Mouse (Mus musculus) lung, embryonic 16.5 days (tissue): Measurements from ENCODE around the gene Gpr158. TPM values are rescaled to one million over a fixed set of nuclear protein-coding genes. Genes with fewer than 3 reads are reported as not detected.
A peak's percentile ranks its signal among the peaks of the same experiment; 100 is the strongest.

ENCODE experiments used
- ATAC-seq: fragments of 200-750 bp; cut with Nextera tagmentation; 2 replicates; pipeline ENCODE4 v1.8.0; 2017; ENCODE audit warnings: low read depth, mild to moderate bottlenecking, moderate library complexity
- H3K27ac ChIP-seq: fragments of 300-500 bp; sonication (generic); 2 replicates; pipeline ENCODE4 v1.5.1; 2014; ENCODE audit warnings: mild to moderate bottlenecking, control low read depth, low read length
- H3K27me3 ChIP-seq: fragments of 300-500 bp; sonication (generic); 2 replicates; pipeline ENCODE4 v1.6.1; 2014; ENCODE audit warnings: low read depth, low read length, mixed read lengths; ENCODE audit not compliant: control insufficient read depth, insufficient read depth
- H3K36me3 ChIP-seq: fragments of 300-500 bp; sonication (generic); 2 replicates; pipeline ENCODE4 v1.6.1; 2014; ENCODE audit warnings: low read length; ENCODE audit not compliant: control insufficient read depth, insufficient read depth
- H3K4me1 ChIP-seq: fragments of 300-500 bp; sonication (generic); replicated peaks from 2 replicates; pipeline ENCODE4 v1.6.1; 2014; ENCODE audit warnings: low read length, mixed read lengths; ENCODE audit not compliant: control insufficient read depth, insufficient read depth
- H3K4me2 ChIP-seq: fragments of 300-500 bp; sonication (generic); 2 replicates; pipeline ENCODE4 v1.6.1; 2014; ENCODE audit warnings: low read depth, low read length, control low read depth
- H3K4me3 ChIP-seq: fragments of 300-500 bp; sonication (generic); 2 replicates; pipeline ENCODE4 v1.5.1; 2014; ENCODE audit warnings: mild to moderate bottlenecking, low read length, control low read depth
- H3K9ac ChIP-seq: fragments of 300-500 bp; sonication (generic); 2 replicates; pipeline ENCODE4 v1.6.1; 2014; ENCODE audit warnings: low read length, control low read depth
- H3K9me3 ChIP-seq: fragments of 300-500 bp; sonication (generic); 2 replicates; pipeline ENCODE4 v1.6.1; 2016; ENCODE audit warnings: low read length; ENCODE audit not compliant: control insufficient read depth
- WGBS: fragments of 180-500 bp; shearing (Covaris S2); extraction: QIAGEN DNeasy Blood & Tissue Kit; methylation state at CpG from one replicate; pipeline ENCODE4 v1.1.7; 2014; 5-methylcytosine and 5-hydroxymethylcytosine counted together
- polyA plus RNA-seq: library from polyadenylated mRNA; unstranded; fragments of >200 nt; fragmentation: Nextera tagmentation; extraction: Ambion mirVana; gene quantifications from 2 replicates; pipeline ENCODE4 v1.2.1, GENCODE M21; 2015

The Gpr158 gene
- not detected in 2 replicates for polyA plus RNA-seq

GRCm38 (mm10) chr2:21367345-21368111 lies at the start of gene Gpr158:
Gene Gpr158, plus strand, starts transcription at chr2:21367542.
- Histone ChIP-seq H3K36me3 (no peaks in the 10 kb centered on the region), H3K27me3 (peaks cover 13% of the 10 kb centered on the region), H3K4me3 (peak within 1 kb of the TSS; percentile 38), H3K27ac (no peak within 1 kb of the TSS), H3K4me2 (peak within 1 kb of the TSS; percentile 58), H3K4me1 (no peaks in the 10 kb centered on the region), H3K9me3 (no peaks in the 10 kb centered on the region), H3K9ac (no peak within 1 kb of the TSS)
- ATAC-seq, result peak; percentile 90
- WGBS, result 4% methylated on average over 43 of the region's 43 CpGs

- Histone ChIP-seq H3K9me3 (no peaks in the 10 kb centered on the region), H3K9ac (no peak overlapping the region), H3K4me2 (no peak overlapping the region), H3K36me3 (no peaks in the 10 kb centered on the region), H3K27ac (no peak overlapping the region), H3K4me1 (no peaks in the 10 kb centered on the region), H3K27me3 (no peaks in the 10 kb centered on the region), H3K4me3 (no peak overlapping the region)
- ATAC-seq, result no peak
- 78% methylated on average over 5 of the region's 5 CpGs for whole genome bisulfite sequencing
Observed at GRCm38 (mm10) chr2:21343821-21344220, 23.5 kb upstream of the Gpr158 start.

GRCm38 (mm10) chr2:21368351-21369170 lies 1.2 kb downstream of the Gpr158 start:
- H3K36me3 ChIP-seq, result no peaks in the 10 kb centered on the region
- H3K4me2 ChIP-seq, result no peak overlapping the region
- no peaks in the 10 kb centered on the region for H3K4me1 ChIP-seq
- H3K9me3 ChIP-seq, result no peaks in the 10 kb centered on the region
- no peak overlapping the region for H3K9ac ChIP-seq
- WGBS, result 17% methylated on average over 44 of the region's 44 CpGs
- ATAC-seq, result no peak
- no peak overlapping the region for H3K27ac ChIP-seq
- peaks cover 13% of the 10 kb centered on the region for H3K27me3 ChIP-seq
- no peak overlapping the region for H3K4me3 ChIP-seq

- no peak overlapping the region for H3K4me2 ChIP-seq
- H3K4me1 ChIP-seq, result no peaks in the 10 kb centered on the region
- no peak overlapping the region for H3K27ac ChIP-seq
- no peaks in the 10 kb centered on the region for H3K36me3 ChIP-seq
- H3K4me3 ChIP-seq, result no peak overlapping the region
- H3K27me3 ChIP-seq, result peaks cover 13% of the 10 kb centered on the region
- H3K9me3 ChIP-seq, result no peaks in the 10 kb centered on the region
- no peak for ATAC-seq
- WGBS, result 41% methylated on average over 6 of the region's 6 CpGs
- no peak overlapping the region for H3K9ac ChIP-seq
Observed at GRCm38 (mm10) chr2:21369171-21369485, 1.8 kb downstream of the Gpr158 start.

- Histone ChIP-seq H3K36me3 (no peaks in the 10 kb centered on the region), H3K9ac (no peak overlapping the region), H3K27ac (no peak overlapping the region), H3K4me3 (no peak overlapping the region), H3K4me1 (no peaks in the 10 kb centered on the region), H3K27me3 (peaks cover 13% of the 10 kb centered on the region), H3K9me3 (no peaks in the 10 kb centered on the region), H3K4me2 (no peak overlapping the region)
- WGBS, result 55% methylated on average over 2 of the region's 2 CpGs
- ATAC-seq, result no peak
Observed at GRCm38 (mm10) chr2:21369556-21369955, 2.2 kb downstream of the Gpr158 start.

- no peak overlapping the region for H3K4me2 ChIP-seq
- ATAC-seq, result no peak
- no peaks in the 10 kb centered on the region for H3K9me3 ChIP-seq
- no peak overlapping the region for H3K4me3 ChIP-seq
- no peaks in the 10 kb centered on the region for H3K36me3 ChIP-seq
- H3K4me1 ChIP-seq, result no peaks in the 10 kb centered on the region
- H3K27ac ChIP-seq, result no peak overlapping the region
- no peaks in the 10 kb centered on the region for H3K27me3 ChIP-seq
- H3K9ac ChIP-seq, result no peak overlapping the region
- 67% methylated on average over 2 of the region's 2 CpGs for WGBS
Observed at GRCm38 (mm10) chr2:21379516-21379915, 12.2 kb downstream of the Gpr158 start.

GRCm38 (mm10) chr2:21392727-21393126 lies 25.4 kb downstream of the Gpr158 start:
- Histone ChIP-seq H3K4me3 (no peak overlapping the region), H3K9me3 (no peaks in the 10 kb centered on the region), H3K4me1 (no peaks in the 10 kb centered on the region), H3K36me3 (no peaks in the 10 kb centered on the region), H3K27ac (no peak overlapping the region), H3K27me3 (no peaks in the 10 kb centered on the region), H3K9ac (no peak overlapping the region), H3K4me2 (no peak overlapping the region)
- no peak for ATAC-seq
- 12% methylated on average over 2 of the region's 2 CpGs for WGBS

GRCm38 (mm10) chr2:21397347-21397746 lies 30.0 kb downstream of the Gpr158 start:
- no peak overlapping the region for H3K27ac ChIP-seq
- no peaks in the 10 kb centered on the region for H3K4me1 ChIP-seq
- H3K4me3 ChIP-seq, result no peak overlapping the region
- no peak overlapping the region for H3K9ac ChIP-seq
- 81% methylated on average over 12 of the region's 12 CpGs for WGBS
- H3K9me3 ChIP-seq, result no peaks in the 10 kb centered on the region
- H3K27me3 ChIP-seq, result no peaks in the 10 kb centered on the region
- no peak overlapping the region for H3K4me2 ChIP-seq
- no peaks in the 10 kb centered on the region for H3K36me3 ChIP-seq
- ATAC-seq, result no peak

- Histone ChIP-seq H3K9ac (no peak overlapping the region), H3K4me1 (no peaks in the 10 kb centered on the region), H3K27ac (no peak overlapping the region), H3K9me3 (no peaks in the 10 kb centered on the region), H3K36me3 (no peaks in the 10 kb centered on the region), H3K4me2 (no peak overlapping the region), H3K4me3 (no peak overlapping the region), H3K27me3 (no peaks in the 10 kb centered on the region)
- WGBS, result 77% methylated on average over 3 of the region's 3 CpGs
- ATAC-seq, result no peak
Observed at GRCm38 (mm10) chr2:21399657-21400056, 32.3 kb downstream of the Gpr158 start.
